ENCODE assay signal across 11 mouse cellular contexts in the genomic region with DNA sequence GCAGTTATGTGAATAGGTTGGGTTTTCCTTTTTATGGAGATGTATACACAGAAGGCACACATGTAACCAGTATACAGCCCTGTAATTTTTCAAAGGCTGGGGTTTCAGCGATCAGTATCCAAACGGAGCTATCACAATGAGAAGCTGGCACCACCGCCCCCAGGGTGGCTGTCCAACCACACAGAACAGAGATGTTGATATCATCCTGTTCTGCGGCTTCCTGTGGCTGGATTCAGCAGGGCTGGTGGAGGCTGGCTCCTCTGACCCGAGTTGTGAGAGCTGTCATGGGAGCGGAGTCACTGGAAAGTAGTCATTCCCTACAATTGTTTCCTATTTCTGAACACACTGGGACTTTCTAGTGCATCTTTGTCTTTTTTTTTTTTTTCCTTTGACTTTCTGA. TPM values are rescaled to one million over a fixed set of nuclear protein-coding genes. Genes with fewer than 3 reads are reported as not detected.
DNase-seq lines count a peak whose midpoint lies in the region; ATAC-seq lines count a peak whose summit lies in the region.
"Had no signal": no experiment of that assay in that cellular context is flagged by ENCODE, and none has a peak within 500 bp of the region (broad histone marks: within the 10 kb centered on the region; RNA-seq: fewer than 3 reads in every experiment).

No protein-coding gene starts in this region.

- H3K4me1 ChIP-seq in heart, embryonic 14.5 days (ENCODE audit: control insufficient read depth in 2 of 2, insufficient read depth in 2 of 2, low read length in 2 of 2) = no peaks in the 10 kb centered on the region; a peak in 1 of 4 replicates
- no peaks in the 10 kb centered on the region; the same call in none of the 2 replicates for H3K4me1 ChIP-seq in midbrain, embryonic 11.5 days (ENCODE audit: control insufficient read depth, insufficient read depth, low read length)

- no peak overlapping the region for H3K9ac ChIP-seq in heart, embryonic 14.5 days (ENCODE audit: low read length)
- peak overlapping the region; percentile 16; the same call in 1 of the 2 replicates for H3K9ac ChIP-seq in midbrain, embryonic 11.5 days (ENCODE audit: low read length)

- 0 out of 2 replicates have a peak overlapping the region, but pooled peaks have one; percentile 7 for H3K4me2 ChIP-seq in heart, embryonic 14.5 days (ENCODE audit: low read length)
- H3K4me2 ChIP-seq in midbrain, embryonic 11.5 days = no peak overlapping the region

- ATAC-seq in heart, embryonic 14.5 days (ENCODE audit: insufficient number of reproducible peaks, insufficient read depth, low FRiP score, low read depth) = no peak
- ATAC-seq in activated CD4-positive, CD25-positive, alpha-beta regulatory T cell, adult 4 months = peak; percentile 56
- no peak for ATAC-seq in midbrain, embryonic 11.5 days (ENCODE audit: low FRiP score)

- H3K27me3 ChIP-seq in heart, embryonic 14.5 days (ENCODE audit: control insufficient read depth, insufficient read depth, low read length) = peaks cover 28% of the 10 kb centered on the region
- H3K27me3 ChIP-seq in midbrain, embryonic 11.5 days (ENCODE audit: control insufficient read depth, insufficient read depth, low read length) = no peaks in the 10 kb centered on the region; the same call in 1 of the 2 replicates

- no peak for DNase-seq in heart, adult 11 months
- DNase-seq in 416B (ENCODE audit: low read depth) = peak; percentile 74
- peak; percentile 79 for DNase-seq in midbrain, embryonic 11.5 days (ENCODE audit: low spot score, missing footprints)
- no peak for DNase-seq in layer of hippocampus, postnatal 10 days (ENCODE audit: low spot score in 2 of 2)
- DNase-seq in left cerebral cortex, adult 8-10 months (ENCODE audit: low spot score in 2 of 2) = no peak

- no peak overlapping the region for H3K27ac ChIP-seq in heart, embryonic 14.5 days (replicated peaks in 1 of 2; ENCODE audit: control insufficient read depth in 1 of 2, insufficient read depth in 1 of 2, low read depth in 2 of 2, low read length in 2 of 2)
- H3K27ac ChIP-seq in midbrain, embryonic 11.5 days (ENCODE audit: low read depth, low read length) = no peak overlapping the region

- H3K36me3 ChIP-seq in heart, embryonic 14.5 days (ENCODE audit: control insufficient read depth, insufficient read depth, low read length) = no peaks in the 10 kb centered on the region
- H3K36me3 ChIP-seq in midbrain, embryonic 11.5 days (ENCODE audit: control insufficient read depth, insufficient read depth, low read length) = no peaks in the 10 kb centered on the region

- H3K9me3 ChIP-seq in heart, embryonic 14.5 days (ENCODE audit: control insufficient read depth, low read length) = no peaks in the 10 kb centered on the region
- H3K9me3 ChIP-seq in midbrain, embryonic 11.5 days (ENCODE audit: control insufficient read depth, low read length) = no peaks in the 10 kb centered on the region

- H3K4me3 ChIP-seq in heart, embryonic 14.5 days (ENCODE audit: control insufficient read depth in 1 of 2, insufficient read depth in 1 of 2, low read depth in 1 of 2, low read length in 2 of 2) = no peak overlapping the region
- no peak overlapping the region for H3K4me3 ChIP-seq in midbrain, embryonic 11.5 days (ENCODE audit: low read depth, low read length)

- 20% methylated on average over 6 of the region's 6 CpGs for WGBS in heart, embryonic 14.5 days
- 27% methylated on average over 6 of the region's 6 CpGs for WGBS in midbrain, embryonic 11.5 days

RNA-seq across cellular contexts. Expression of a gene that starts 10.8 kb away (rescaled TPM):
- polyA plus RNA-seq in heart, embryonic 14.5 days (2014; fragmentation: Nextera tagmentation; extraction: Ambion mirVana) = 0.09 and 0.16 TPM in 2 replicates
- polyA plus RNA-seq in activated CD4-positive, CD25-positive, alpha-beta regulatory T cell, adult 4 months (2017; shearing (Covaris generic)) = under 1 TPM; 0.12 to 0.22 TPM
- polyA plus RNA-seq in midbrain, embryonic 11.5 days (2014; fragmentation: Nextera tagmentation; extraction: Ambion mirVana) = 0.55 and 0.79 TPM in 2 replicates
- 10 to 100 TPM; 49.1 to 56.1 TPM for total RNA-seq in layer of hippocampus, postnatal 10 days (2021)
- total RNA-seq in left cerebral cortex, adult 8-10 months (2022) = 10 to 100 TPM; 77.0 to 82.3 (median 80.2) TPM
- total RNA-seq: gastrocnemius, adult 18-20 months; heart, postnatal 25 days had no signal

RNA-seq across cellular contexts. Expression of a gene that starts 38.3 kb away (rescaled TPM):
- polyA plus RNA-seq in heart, embryonic 14.5 days (2014; fragmentation: Nextera tagmentation; extraction: Ambion mirVana) = not detected in 2 replicates
- polyA plus RNA-seq in activated CD4-positive, CD25-positive, alpha-beta regulatory T cell, adult 4 months (2017; shearing (Covaris generic)) = 1 to 10 TPM in 1 of 2 experiments, under 1 TPM in 1; 0.90 to 2.2 TPM
- polyA plus RNA-seq in midbrain, embryonic 11.5 days (2014; fragmentation: Nextera tagmentation; extraction: Ambion mirVana) = not detected in 2 replicates
- not detected for total RNA-seq in layer of hippocampus, postnatal 10 days (2021)
- total RNA-seq in left cerebral cortex, adult 8-10 months (2022) = not detected
- total RNA-seq: gastrocnemius, adult 18-20 months; heart, postnatal 25 days; left cerebral cortex, postnatal 36 days had no signal
- polyA plus RNA-seq: lung, adult 2 months had no signal

Comparison
In these comparisons a context has a peak if more than half of its experiments do, and no peak if none do; other contexts are left out.
1. DNase-seq: peak in 416B (single experiment) and midbrain, embryonic 11.5 days (single experiment); none in heart, adult 11 months (single experiment), layer of hippocampus, postnatal 10 days (0 of 2) and left cerebral cortex, adult 8-10 months (0 of 2).